Mouse (Mus musculus) hindbrain, embryonic 10.5 days (tissue): Measurements from ENCODE around the gene Gm9602. TPM values are rescaled to one million over a fixed set of nuclear protein-coding genes. Genes with fewer than 3 reads are reported as not detected.
"Not testable (repeated sequence)": the region's sequence is repeated elsewhere in the genome, so short reads cannot be mapped to it uniquely, and the experiment has no call there.

ENCODE experiments used
- DNase-seq: peaks from one replicate; pipeline ENCODE4 v3.0.0-alpha.2; 2017; ENCODE audit warnings: low spot score
- H3K27ac ChIP-seq: fragments of 300-500 bp; sonication (generic); 2 replicates; pipeline ENCODE4 v1.5.1; 2016; ENCODE audit warnings: mild to moderate bottlenecking, moderate library complexity
- H3K27me3 ChIP-seq: fragments of 300-500 bp; sonication (generic); 2 replicates; pipeline ENCODE4 v1.6.1; 2016; ENCODE audit warnings: mild to moderate bottlenecking; ENCODE audit not compliant: poor library complexity, insufficient read depth, severe bottlenecking
- H3K36me3 ChIP-seq: fragments of 300-500 bp; sonication (generic); 2 replicates; pipeline ENCODE4 v1.6.1; 2016; ENCODE audit warnings: mild to moderate bottlenecking, moderate library complexity
- H3K4me1 ChIP-seq: fragments of 300-500 bp; sonication (generic); replicated peaks from 2 replicates; pipeline ENCODE4 v1.6.1; 2016; ENCODE audit warnings: mild to moderate bottlenecking
- H3K4me3 ChIP-seq: fragments of 300-500 bp; sonication (generic); 2 replicates; pipeline ENCODE4 v1.5.1; 2016; ENCODE audit warnings: mild to moderate bottlenecking, moderate library complexity
- H3K9me3 ChIP-seq: fragments of 300-500 bp; sonication (generic); 2 replicates; pipeline ENCODE4 v1.6.1; 2016; ENCODE audit warnings: mild to moderate bottlenecking, moderate library complexity
- WGBS: fragments of 180-500 bp; shearing (Covaris S2); methylation state at CpG from one replicate; pipeline ENCODE4 v1.1.7; 2016; 5-methylcytosine and 5-hydroxymethylcytosine counted together
- polyA plus RNA-seq: library from polyadenylated mRNA; unstranded; fragments of >200 nt; fragmentation: Nextera tagmentation; extraction: Ambion mirVana; gene quantifications from 2 replicates; pipeline ENCODE4 v1.2.1, GENCODE M21; 2016

Gm9602 gene
- not detected in 2 replicates for polyA plus RNA-seq

DNA sequence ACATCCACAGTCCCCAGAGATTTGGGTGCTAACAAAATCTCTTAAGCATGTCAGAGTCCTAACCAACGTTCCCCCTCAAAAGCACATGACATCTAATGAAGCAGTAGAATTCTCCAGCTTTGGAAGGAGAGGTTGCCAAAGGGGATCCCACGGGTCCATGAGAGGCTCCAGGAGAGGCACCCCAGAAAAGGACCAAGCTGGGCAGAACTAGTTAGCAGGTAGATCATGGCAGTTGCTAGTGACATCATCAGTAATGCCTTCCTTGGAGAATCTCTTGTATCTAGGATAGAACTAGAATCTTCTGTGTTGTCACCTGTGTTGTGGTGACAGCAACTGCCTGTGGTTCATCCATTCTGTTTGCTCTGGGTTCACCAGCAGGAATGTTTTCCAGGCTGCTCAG is at the start of gene Gm9602:
Gm9602 (plus strand) TSS at position 301 of the 400 bp plus-strand sequence.
- not testable (repeated sequence) for DNase-seq, H3K36me3 ChIP-seq, H3K27me3 ChIP-seq, H3K4me1 ChIP-seq, H3K27ac ChIP-seq, H3K9me3 ChIP-seq, H3K4me3 ChIP-seq
- WGBS = 69% methylated on average over 1 of the region's 2 CpGs

- not testable (repeated sequence) for H3K9me3 ChIP-seq, H3K4me3 ChIP-seq, DNase-seq, H3K27me3 ChIP-seq, H3K4me1 ChIP-seq, H3K27ac ChIP-seq, H3K36me3 ChIP-seq
- 80% methylated on average over 6 of the region's 6 CpGs for WGBS
Observed at GRCm38 (mm10) chr14:4806421-4806820, 30.3 kb downstream of the Gm9602 start.

GRCm38 (mm10) chr14:4821950-4822349 is 45.8 kb downstream of the Gm9602 start:
- not testable (repeated sequence) for H3K9me3 ChIP-seq, H3K27ac ChIP-seq, DNase-seq, H3K27me3 ChIP-seq, H3K4me3 ChIP-seq, H3K4me1 ChIP-seq, H3K36me3 ChIP-seq
- WGBS = 82% methylated on average over 4 of the region's 7 CpGs

Other genes starting within 250 kb of the Gm9602 start
- gene Gm3047, start 220.9 kb upstream of the Gm9602 start, polyA plus RNA-seq = not detected in 2 replicates
- gene Gm8159, start 144.0 kb upstream of the Gm9602 start, polyA plus RNA-seq = not detected in 2 replicates
- gene Gm3239, start 112.1 kb upstream of the Gm9602 start, polyA plus RNA-seq = not detected in 2 replicates
- not detected in 2 replicates for gene Gm7876, start 67.1 kb upstream of the Gm9602 start, polyA plus RNA-seq
- gene Gm3252, start 49.6 kb upstream of the Gm9602 start, polyA plus RNA-seq = 0.13 and 0.40 TPM in 2 replicates
- gene Gm3269, start 61.8 kb downstream of the Gm9602 start, polyA plus RNA-seq = not detected in 2 replicates
- gene Gm3264, start 79.2 kb downstream of the Gm9602 start, polyA plus RNA-seq = 0.24 and 0.60 TPM in 2 replicates
- gene Gm3278, start 116.1 kb downstream of the Gm9602 start, polyA plus RNA-seq = not detected in 2 replicates
- not detected in 2 replicates for gene Gm8297, start 207.6 kb downstream of the Gm9602 start, polyA plus RNA-seq
- gene Gm3298, start 239.6 kb downstream of the Gm9602 start, polyA plus RNA-seq = not detected in 2 replicates